Comparison of ENCODE assay signal across 8 mouse cellular contexts in the genomic region with DNA sequence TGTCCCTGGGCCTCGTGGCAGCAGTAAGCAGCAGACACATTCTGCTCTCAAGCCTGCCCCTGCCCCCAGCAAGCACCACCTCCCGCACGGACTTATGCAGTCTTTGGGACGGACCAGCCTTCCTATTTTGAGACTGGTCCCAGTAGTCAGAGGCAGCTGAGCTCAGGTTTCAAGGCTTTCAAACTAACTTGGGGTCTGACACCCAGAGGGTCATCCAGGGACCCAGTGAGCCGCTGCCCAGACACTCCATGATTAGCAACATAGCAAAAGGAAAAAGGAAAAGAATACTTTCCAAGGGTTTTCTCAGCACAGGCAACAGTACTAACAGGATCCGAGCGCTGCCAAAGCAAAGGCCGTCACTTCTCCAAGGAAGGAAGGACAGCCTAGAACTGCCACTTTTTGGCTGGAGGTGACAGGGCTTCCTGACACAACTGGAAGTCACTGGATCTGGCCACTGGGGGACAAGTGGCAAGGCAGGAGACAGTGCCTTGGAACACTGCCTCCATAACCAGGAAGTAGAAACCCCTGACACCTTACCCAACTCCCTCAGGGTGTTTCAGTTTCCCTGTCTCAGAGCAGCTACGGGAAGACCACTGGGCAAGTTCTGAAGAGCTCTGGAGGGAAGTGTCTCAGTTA. TPM values are rescaled to one million over a fixed set of nuclear protein-coding genes. Genes with fewer than 3 reads are reported as not detected.
DNase-seq lines count a peak whose midpoint lies in the region; ATAC-seq lines count a peak whose summit lies in the region.

No protein-coding gene starts in this region.

- peaks cover 13% of the 10 kb centered on the region; the same call in 1 of the 2 replicates for H3K36me3 ChIP-seq in embryonic facial prominence, embryonic 12.5 days
- H3K36me3 ChIP-seq in hindbrain, embryonic 15.5 days = no peaks in the 10 kb centered on the region
- H3K36me3 ChIP-seq in liver, embryonic 15.5 days (replicated peaks) = no peaks in the 10 kb centered on the region

- H3K27ac ChIP-seq in embryonic facial prominence, embryonic 12.5 days = peak overlapping the region; percentile 76
- peak overlapping the region; percentile 14; the same call in 1 of the 2 replicates for H3K27ac ChIP-seq in hindbrain, embryonic 15.5 days (replicated peaks)
- H3K27ac ChIP-seq in liver, embryonic 15.5 days (replicated peaks) = peak overlapping the region; percentile 70

- no peak overlapping the region for H3K9ac ChIP-seq in embryonic facial prominence, embryonic 12.5 days
- no peak overlapping the region for H3K9ac ChIP-seq in hindbrain, embryonic 15.5 days
- no peak overlapping the region for H3K9ac ChIP-seq in liver, embryonic 15.5 days

- WGBS in embryonic facial prominence, embryonic 12.5 days = 30% methylated on average over 9 of the region's 9 CpGs
- WGBS in hindbrain, embryonic 15.5 days = 48% methylated on average over 9 of the region's 9 CpGs
- 50% methylated on average over 9 of the region's 9 CpGs for WGBS in liver, embryonic 15.5 days (ENCODE audit: insufficient replicate concordance)

- peaks cover 67% of the 10 kb centered on the region for H3K4me1 ChIP-seq in embryonic facial prominence, embryonic 12.5 days
- peaks cover 22% of the 10 kb centered on the region for H3K4me1 ChIP-seq in hindbrain, embryonic 15.5 days (replicated peaks)
- H3K4me1 ChIP-seq in liver, embryonic 15.5 days (replicated peaks) = peaks cover 37% of the 10 kb centered on the region

- ATAC-seq in embryonic facial prominence, embryonic 12.5 days (ENCODE audit: insufficient number of reproducible peaks, insufficient read depth, low FRiP score, low TSS enrichment) = no peak
- ATAC-seq in hindbrain, embryonic 15.5 days (ENCODE audit: low FRiP score, low read depth) = no peak
- 0 out of 2 replicates have a peak, but pooled peaks have one; percentile 16 for ATAC-seq in liver, embryonic 15.5 days (ENCODE audit: insufficient read depth)
- no peak for ATAC-seq in inflammation-experienced regulatory T-cells, adult 6 months

- peak; percentile 34 for DNase-seq in cerebellum, adult 11-12 months
- DNase-seq in cerebellum, adult 8-10 months = no peak
- peak; percentile 46 for DNase-seq in testis, postnatal 10 days (ENCODE audit: low spot score)
- no peak for DNase-seq in retina, postnatal 1 day

- H3K27me3 ChIP-seq in embryonic facial prominence, embryonic 12.5 days = no peaks in the 10 kb centered on the region
- no peaks in the 10 kb centered on the region for H3K27me3 ChIP-seq in hindbrain, embryonic 15.5 days
- no peaks in the 10 kb centered on the region for H3K27me3 ChIP-seq in liver, embryonic 15.5 days

- H3K9me3 ChIP-seq in embryonic facial prominence, embryonic 12.5 days = no peaks in the 10 kb centered on the region
- no peaks in the 10 kb centered on the region for H3K9me3 ChIP-seq in hindbrain, embryonic 15.5 days
- H3K9me3 ChIP-seq in liver, embryonic 15.5 days (replicated peaks) = no peaks in the 10 kb centered on the region

- no peak overlapping the region for H3K4me3 ChIP-seq in embryonic facial prominence, embryonic 12.5 days
- H3K4me3 ChIP-seq in hindbrain, embryonic 15.5 days = no peak overlapping the region
- H3K4me3 ChIP-seq in liver, embryonic 15.5 days (replicated peaks) = no peak overlapping the region

- no peak overlapping the region for H3K4me2 ChIP-seq in embryonic facial prominence, embryonic 12.5 days (replicated peaks)
- no peak overlapping the region for H3K4me2 ChIP-seq in hindbrain, embryonic 15.5 days
- H3K4me2 ChIP-seq in liver, embryonic 15.5 days = no peak overlapping the region

RNA-seq across cellular contexts. Expression of a gene that starts 9.5 kb away (rescaled TPM):
- 6.6 and 7.1 TPM in 2 replicates for polyA plus RNA-seq in embryonic facial prominence, embryonic 12.5 days (2016; fragmentation: Nextera tagmentation; extraction: Ambion mirVana)
- 1.7 and 3.1 TPM in 2 replicates for polyA plus RNA-seq in hindbrain, embryonic 15.5 days (2015; fragmentation: Nextera tagmentation; extraction: Ambion mirVana)
- 0.30 and 0.39 TPM in 2 replicates for polyA plus RNA-seq in liver, embryonic 15.5 days (2015; fragmentation: Nextera tagmentation; extraction: Ambion mirVana)
- 1 to 10 TPM in 2 of 3 experiments, under 1 TPM in 1; 0.81 to 2.8 (median 1.7) TPM for polyA plus RNA-seq in inflammation-experienced regulatory T-cells, adult 6 months (2017; shearing (Covaris generic))

RNA-seq across cellular contexts. Expression of a gene that starts 58.0 kb away (rescaled TPM):
- polyA plus RNA-seq in embryonic facial prominence, embryonic 12.5 days (2016; fragmentation: Nextera tagmentation; extraction: Ambion mirVana) = 99.8 and 106 TPM in 2 replicates
- polyA plus RNA-seq in hindbrain, embryonic 15.5 days (2015; fragmentation: Nextera tagmentation; extraction: Ambion mirVana) = 15.3 and 19.0 TPM in 2 replicates
- polyA plus RNA-seq in liver, embryonic 15.5 days (2015; fragmentation: Nextera tagmentation; extraction: Ambion mirVana) = 43.6 and 47.1 TPM in 2 replicates
- 10 to 100 TPM in 1 of 3 experiments, 1 to 10 TPM in 2; 5.4 to 49.0 (median 9.4) TPM for polyA plus RNA-seq in inflammation-experienced regulatory T-cells, adult 6 months (2017; shearing (Covaris generic))

Comparison
In these comparisons a context has a peak if more than half of its experiments do, and no peak if none do; other contexts are left out.
1. DNase-seq: peak in cerebellum, adult 11-12 months (single experiment) and testis, postnatal 10 days (single experiment); none in cerebellum, adult 8-10 months (single experiment) and retina, postnatal 1 day (single experiment).
2. H3K27ac ChIP-seq: peak in every context shown above with its lines; median percentile 76 in embryonic facial prominence, embryonic 12.5 days; 70 in liver, embryonic 15.5 days; 14 in hindbrain, embryonic 15.5 days.